Mouse (Mus musculus) myocyte (in vitro differentiated cells): ENCODE data around the gene Gabrb1.

Experiments
- E2F4 ChIP-seq: IDR thresholded peaks from one replicate; pipeline ENCODE4 v1.6.1; 2011; ENCODE audit warnings: mild to moderate bottlenecking, control low read depth, moderate library complexity; ENCODE audit not compliant: insufficient read depth
- MAX ChIP-seq: IDR thresholded peaks from one replicate; pipeline ENCODE4 v1.6.1; 2011; ENCODE audit warnings: low read depth, mild to moderate bottlenecking, control low read depth
- MYOG ChIP-seq, 3 experiments: IDR thresholded peaks; one replicate each; pipeline ENCODE4 v1.6.1; 2011; ENCODE audit warnings: control low read depth in 2 of 3, low read depth in 2 of 3, mild to moderate bottlenecking in 2 of 3; ENCODE audit not compliant: insufficient read length in 2 of 3, control insufficient read depth in 1 of 3, insufficient read depth in 1 of 3
- POLR2A ChIP-seq: IDR thresholded peaks from one replicate; pipeline ENCODE4 v1.6.1; 2011; ENCODE audit warnings: low read depth, mild to moderate bottlenecking, control low read depth, moderate library complexity; ENCODE audit not compliant: insufficient read length
- POLR2AphosphoS2 ChIP-seq: IDR thresholded peaks from one replicate; pipeline ENCODE4 v1.6.1; 2011; ENCODE audit warnings: low read depth, control low read depth; ENCODE audit not compliant: insufficient read length
- SRF ChIP-seq: IDR thresholded peaks from one replicate; pipeline ENCODE4 v1.6.1; 2011; ENCODE audit warnings: low read depth; ENCODE audit not compliant: control insufficient read depth, insufficient read length

DNA sequence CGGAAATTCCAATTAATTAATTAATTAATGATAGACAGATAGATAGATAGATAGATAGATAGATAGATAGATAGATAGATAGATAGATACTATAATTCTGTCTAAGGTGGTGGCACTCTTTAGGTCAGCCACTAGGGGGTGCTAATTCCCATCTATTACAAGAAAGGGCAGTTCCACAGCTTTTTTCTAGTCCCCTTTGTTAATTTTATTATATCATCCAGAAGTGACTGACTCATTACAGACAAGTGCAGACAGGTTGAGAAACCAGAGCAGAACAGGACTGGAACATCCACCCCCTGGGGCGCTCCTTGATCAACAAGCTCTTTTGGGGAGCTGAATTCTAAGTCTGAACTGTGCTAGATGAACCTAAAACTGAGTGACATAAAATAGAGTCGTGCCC lies 514.8 kb downstream of the Gabrb1 start:
- TF ChIP-seq MYOG (IDR thresholded peaks at IDR 0.05; ENCODE audit: control insufficient read depth in 1 of 3, insufficient read depth in 1 of 3, insufficient read length in 2 of 3, low read depth in 2 of 3) (no peak), POLR2AphosphoS2 (no peak), SRF (no peak), MAX (no peak), E2F4 (no peak), POLR2A (no peak)
